8 mouse cellular contexts compared by ENCODE assay signal in genomic region chr2:164486258-164487114, GRCm38 (mm10). TPM values are rescaled to one million over a fixed set of nuclear protein-coding genes. Genes with fewer than 3 reads are reported as not detected.
DNase-seq lines count a peak whose midpoint lies in the region; ATAC-seq and TF ChIP-seq lines count a peak whose summit lies in the region.

No protein-coding gene starts in this region.

- H3K27me3 ChIP-seq in embryonic facial prominence, embryonic 15.5 days = peaks cover 23% of the 10 kb centered on the region
- H3K27me3 ChIP-seq in heart, embryonic 13.5 days (replicated peaks) = peaks cover 21% of the 10 kb centered on the region
- no peaks in the 10 kb centered on the region for H3K27me3 ChIP-seq in kidney, postnatal 0 days (ENCODE audit: insufficient read depth, low read length)
- 0 out of 2 replicates have a peak, but pooled peaks cover 2% of the 10 kb centered on the region for H3K27me3 ChIP-seq in midbrain, embryonic 16.5 days (ENCODE audit: control insufficient read depth, insufficient read depth, low read depth, low read length)

- DNase-seq in CD4-positive helper T cell, adult 2 months (ENCODE audit: low read depth, low spot score) = peak; percentile 59
- DNase-seq in adrenal gland, postnatal 10 days = peak; percentile 79
- DNase-seq in kidney, postnatal 0 days (ENCODE audit: low spot score) = peak; percentile 72
- DNase-seq in liver = peak; percentile 41
- peak; percentile 64 for DNase-seq in testis, postnatal 14 days (ENCODE audit: low spot score)

- peak overlapping the region; percentile 99 for H3K4me2 ChIP-seq in embryonic facial prominence, embryonic 15.5 days (replicated peaks)
- peak overlapping the region; percentile 99 for H3K4me2 ChIP-seq in heart, embryonic 13.5 days
- peak overlapping the region; percentile 99 for H3K4me2 ChIP-seq in kidney, postnatal 0 days (ENCODE audit: low read length)
- peak overlapping the region; percentile 98 for H3K4me2 ChIP-seq in midbrain, embryonic 16.5 days (ENCODE audit: low read length)

- peak overlapping the region; percentile 66 for H3K4me3 ChIP-seq in embryonic facial prominence, embryonic 15.5 days (replicated peaks)
- H3K4me3 ChIP-seq in heart, embryonic 13.5 days = peak overlapping the region; percentile 79
- H3K4me3 ChIP-seq in kidney, postnatal 0 days (replicated peaks; ENCODE audit: low read depth, low read length) = peak overlapping the region; percentile 88
- peak overlapping the region; percentile 74 for H3K4me3 ChIP-seq in midbrain, embryonic 16.5 days (ENCODE audit: low read depth, low read length)

- ATAC-seq in embryonic facial prominence, embryonic 15.5 days (ENCODE audit: insufficient number of reproducible peaks, low FRiP score, low TSS enrichment, low read depth) = peak; percentile 55
- ATAC-seq in heart, embryonic 13.5 days (ENCODE audit: extremely low read depth, insufficient number of reproducible peaks, low FRiP score, low TSS enrichment) = peak; percentile 43; the same call in 1 of the 2 replicates
- ATAC-seq in kidney, postnatal 0 days (replicated peaks; ENCODE audit: low FRiP score, low read depth) = peak; percentile 59
- peak; percentile 80 for ATAC-seq in midbrain, embryonic 16.5 days

- WGBS in embryonic facial prominence, embryonic 15.5 days = under 1% methylated on average over 86 of the region's 90 CpGs
- 1% methylated on average over 79 of the region's 90 CpGs for WGBS in heart, embryonic 13.5 days
- WGBS in kidney, postnatal 0 days = under 1% methylated on average over 58 of the region's 90 CpGs
- WGBS in midbrain, embryonic 16.5 days = under 1% methylated on average over 64 of the region's 90 CpGs

- no peaks in the 10 kb centered on the region for H3K9me3 ChIP-seq in embryonic facial prominence, embryonic 15.5 days (replicated peaks)
- H3K9me3 ChIP-seq in heart, embryonic 13.5 days = no peaks in the 10 kb centered on the region
- no peaks in the 10 kb centered on the region for H3K9me3 ChIP-seq in kidney, postnatal 0 days (replicated peaks; ENCODE audit: low read length)
- no peaks in the 10 kb centered on the region for H3K9me3 ChIP-seq in midbrain, embryonic 16.5 days (replicated peaks; ENCODE audit: control insufficient read depth, low read length, poor library complexity, severe bottlenecking)

- TF ChIP-seq CTCF in kidney, postnatal 0 days (IDR thresholded peaks at IDR 0.05; ENCODE audit: low read depth) = peak; percentile 22; the same call in 1 of the 2 replicates

- no peak overlapping the region for H3K27ac ChIP-seq in embryonic facial prominence, embryonic 15.5 days (replicated peaks)
- peak overlapping the region; percentile 73 for H3K27ac ChIP-seq in heart, embryonic 13.5 days (replicated peaks)
- peak overlapping the region; percentile 71 for H3K27ac ChIP-seq in kidney, postnatal 0 days
- H3K27ac ChIP-seq in midbrain, embryonic 16.5 days (ENCODE audit: low read length) = 0 out of 2 replicates have a peak overlapping the region, but pooled peaks have one; percentile 28

- no peaks in the 10 kb centered on the region; the same call in 1 of the 2 replicates for H3K36me3 ChIP-seq in embryonic facial prominence, embryonic 15.5 days
- H3K36me3 ChIP-seq in heart, embryonic 13.5 days = peaks cover 29% of the 10 kb centered on the region
- H3K36me3 ChIP-seq in kidney, postnatal 0 days (ENCODE audit: insufficient read depth, low read length) = 0 out of 2 replicates have a peak, but pooled peaks cover 4% of the 10 kb centered on the region
- H3K36me3 ChIP-seq in midbrain, embryonic 16.5 days (ENCODE audit: control insufficient read depth, insufficient read depth, low read length) = no peaks in the 10 kb centered on the region; the same call in 1 of the 2 replicates

- peak overlapping the region; percentile 50 for H3K9ac ChIP-seq in embryonic facial prominence, embryonic 15.5 days
- peak overlapping the region; percentile 87 for H3K9ac ChIP-seq in heart, embryonic 13.5 days
- H3K9ac ChIP-seq in kidney, postnatal 0 days (ENCODE audit: low read depth, low read length) = peak overlapping the region; percentile 81
- peak overlapping the region; percentile 74 for H3K9ac ChIP-seq in midbrain, embryonic 16.5 days (ENCODE audit: low read depth, low read length)

- peaks cover 22% of the 10 kb centered on the region for H3K4me1 ChIP-seq in embryonic facial prominence, embryonic 15.5 days
- peaks cover 18% of the 10 kb centered on the region for H3K4me1 ChIP-seq in heart, embryonic 13.5 days
- 0 out of 2 replicates have a peak, but pooled peaks cover 5% of the 10 kb centered on the region for H3K4me1 ChIP-seq in kidney, postnatal 0 days (replicated peaks; ENCODE audit: insufficient read depth, low read length)
- peaks cover 6% of the 10 kb centered on the region; the same call in 1 of the 2 replicates for H3K4me1 ChIP-seq in midbrain, embryonic 16.5 days (ENCODE audit: control insufficient read depth, insufficient read depth, low read length)

RNA-seq across cellular contexts. Expression of gene Dbndd2, which starts 0.6 kb away (rescaled TPM):
- total RNA-seq in adrenal gland, postnatal 10 days (2021) = 10 to 100 TPM; 13.1 to 20.5 TPM
- polyA plus RNA-seq in embryonic facial prominence, embryonic 15.5 days (2015; fragmentation: Nextera tagmentation; extraction: Ambion mirVana) = 8.4 and 10.3 TPM in 2 replicates
- 8.9 and 17.9 TPM in 2 replicates for polyA plus RNA-seq in heart, embryonic 13.5 days (2015; fragmentation: Nextera tagmentation; extraction: Ambion mirVana)
- polyA plus RNA-seq in kidney, postnatal 0 days (2015; fragmentation: Nextera tagmentation; extraction: Ambion mirVana) = 22.5 and 23.3 TPM in 2 replicates
- polyA plus RNA-seq in midbrain, embryonic 16.5 days (2015; fragmentation: Nextera tagmentation; extraction: Ambion mirVana) = 16.6 and 17.8 TPM in 2 replicates

RNA-seq across cellular contexts. Expression of gene Pigt, which starts 10.8 kb away (rescaled TPM):
- total RNA-seq in adrenal gland, postnatal 10 days (2021) = 10 to 100 TPM; 87.4 to 93.0 TPM
- polyA plus RNA-seq in embryonic facial prominence, embryonic 15.5 days (2015; fragmentation: Nextera tagmentation; extraction: Ambion mirVana) = 63.0 and 70.5 TPM in 2 replicates
- polyA plus RNA-seq in heart, embryonic 13.5 days (2015; fragmentation: Nextera tagmentation; extraction: Ambion mirVana) = 53.0 and 54.5 TPM in 2 replicates
- 76.9 and 86.3 TPM in 2 replicates for polyA plus RNA-seq in kidney, postnatal 0 days (2015; fragmentation: Nextera tagmentation; extraction: Ambion mirVana)
- polyA plus RNA-seq in midbrain, embryonic 16.5 days (2015; fragmentation: Nextera tagmentation; extraction: Ambion mirVana) = 87.7 and 97.0 TPM in 2 replicates

RNA-seq across cellular contexts. Expression of gene Trp53tg5, which starts 13.0 kb away (rescaled TPM):
- total RNA-seq in adrenal gland, postnatal 10 days (2021) = not detected
- polyA plus RNA-seq in embryonic facial prominence, embryonic 15.5 days (2015; fragmentation: Nextera tagmentation; extraction: Ambion mirVana) = not detected in 2 replicates
- not detected in 2 replicates for polyA plus RNA-seq in heart, embryonic 13.5 days (2015; fragmentation: Nextera tagmentation; extraction: Ambion mirVana)
- polyA plus RNA-seq in kidney, postnatal 0 days (2015; fragmentation: Nextera tagmentation; extraction: Ambion mirVana) = not detected in 2 replicates
- polyA plus RNA-seq in midbrain, embryonic 16.5 days (2015; fragmentation: Nextera tagmentation; extraction: Ambion mirVana) = not detected in 2 replicates

RNA-seq across cellular contexts. Expression of gene Gm20458, which starts 25.7 kb away (rescaled TPM):
- 1 to 10 TPM; 2.5 to 4.8 TPM for total RNA-seq in adrenal gland, postnatal 10 days (2021)
- 12.2 and 12.5 TPM in 2 replicates for polyA plus RNA-seq in embryonic facial prominence, embryonic 15.5 days (2015; fragmentation: Nextera tagmentation; extraction: Ambion mirVana)
- 8.7 and 11.7 TPM in 2 replicates for polyA plus RNA-seq in heart, embryonic 13.5 days (2015; fragmentation: Nextera tagmentation; extraction: Ambion mirVana)
- 22.8 and 23.3 TPM in 2 replicates for polyA plus RNA-seq in kidney, postnatal 0 days (2015; fragmentation: Nextera tagmentation; extraction: Ambion mirVana)
- polyA plus RNA-seq in midbrain, embryonic 16.5 days (2015; fragmentation: Nextera tagmentation; extraction: Ambion mirVana) = 7.5 and 8.2 TPM in 2 replicates

RNA-seq across cellular contexts. Expression of gene Sys1, which starts 29.7 kb away (rescaled TPM):
- 10 to 100 TPM; 31.7 to 34.5 TPM for total RNA-seq in adrenal gland, postnatal 10 days (2021)
- polyA plus RNA-seq in embryonic facial prominence, embryonic 15.5 days (2015; fragmentation: Nextera tagmentation; extraction: Ambion mirVana) = 66.3 and 67.8 TPM in 2 replicates
- polyA plus RNA-seq in heart, embryonic 13.5 days (2015; fragmentation: Nextera tagmentation; extraction: Ambion mirVana) = 37.2 and 43.0 TPM in 2 replicates
- 83.0 and 83.1 TPM in 2 replicates for polyA plus RNA-seq in kidney, postnatal 0 days (2015; fragmentation: Nextera tagmentation; extraction: Ambion mirVana)
- polyA plus RNA-seq in midbrain, embryonic 16.5 days (2015; fragmentation: Nextera tagmentation; extraction: Ambion mirVana) = 86.7 and 90.0 TPM in 2 replicates
